Mouse (Mus musculus): ENCODE results near the gene Gm49394. TPM values are rescaled to one million over a fixed set of nuclear protein-coding genes. Genes with fewer than 3 reads are reported as not detected.

The Gm49394 gene
- polyA plus RNA-seq, 1 experiment from 2014 or later = not detected

- no peak for ATAC-seq
- Histone ChIP-seq H3K4me3 (ENCODE audit: low read depth, low read length) (no peak overlapping the region), H3K4me1 (ENCODE audit: control insufficient read depth, insufficient read depth, low read length) (0 out of 2 replicates have a peak, but pooled peaks cover 2% of the 10 kb centered on the region), H3K27me3 (ENCODE audit: control insufficient read depth, insufficient read depth, low read depth, low read length) (peaks cover 11% of the 10 kb centered on the region), H3K9ac (ENCODE audit: low read depth, low read length) (no peak overlapping the region), H3K4me2 (ENCODE audit: low read length) (no peak overlapping the region), H3K9me3 (replicated peaks; ENCODE audit: control insufficient read depth, low read length, poor library complexity, severe bottlenecking) (no peaks in the 10 kb centered on the region; the same call in 1 of the 2 replicates), H3K36me3 (ENCODE audit: control insufficient read depth, insufficient read depth, low read length) (no peaks in the 10 kb centered on the region), H3K27ac (ENCODE audit: low read length) (no peak overlapping the region)
- WGBS = 93% methylated on average over 1 of the region's 1 CpGs
These were observed 1.3 kb upstream of the Gm49394 start for GRCm38 (mm10) chr7:142671067-142671466.

- WGBS = 90% methylated on average over 1 of the region's 1 CpGs
- Histone ChIP-seq H3K4me1 (ENCODE audit: control insufficient read depth, insufficient read depth, low read length) (0 out of 2 replicates have a peak, but pooled peaks cover 2% of the 10 kb centered on the region), H3K27ac (ENCODE audit: low read length) (no peak overlapping the region), H3K9ac (ENCODE audit: low read depth, low read length) (no peak overlapping the region), H3K4me3 (ENCODE audit: low read depth, low read length) (no peak overlapping the region), H3K4me2 (ENCODE audit: low read length) (no peak overlapping the region), H3K9me3 (replicated peaks; ENCODE audit: control insufficient read depth, low read length, poor library complexity, severe bottlenecking) (no peaks in the 10 kb centered on the region; the same call in 1 of the 2 replicates), H3K27me3 (ENCODE audit: control insufficient read depth, insufficient read depth, low read depth, low read length) (peaks cover 31% of the 10 kb centered on the region), H3K36me3 (ENCODE audit: control insufficient read depth, insufficient read depth, low read length) (no peaks in the 10 kb centered on the region)
- no peak for ATAC-seq
These were observed 1.4 kb downstream of the Gm49394 start for GRCm38 (mm10) chr7:142668328-142668727.

- H3K27ac ChIP-seq (ENCODE audit: low read length) = no peak overlapping the region
- 92% methylated on average over 18 of the region's 18 CpGs for WGBS
- no peaks in the 10 kb centered on the region; the same call in 1 of the 2 replicates for H3K9me3 ChIP-seq (replicated peaks; ENCODE audit: control insufficient read depth, low read length, poor library complexity, severe bottlenecking)
- H3K4me3 ChIP-seq (ENCODE audit: low read depth, low read length) = no peak overlapping the region
- ATAC-seq = no peak
- H3K4me1 ChIP-seq (ENCODE audit: control insufficient read depth, insufficient read depth, low read length) = 0 out of 2 replicates have a peak, but pooled peaks cover 2% of the 10 kb centered on the region
- H3K27me3 ChIP-seq (ENCODE audit: control insufficient read depth, insufficient read depth, low read depth, low read length) = peaks cover 37% of the 10 kb centered on the region
- no peak overlapping the region for H3K4me2 ChIP-seq (ENCODE audit: low read length)
- H3K36me3 ChIP-seq (ENCODE audit: control insufficient read depth, insufficient read depth, low read length) = no peaks in the 10 kb centered on the region
- no peak overlapping the region for H3K9ac ChIP-seq (ENCODE audit: low read depth, low read length)
These were observed 2.2 kb downstream of the Gm49394 start for GRCm38 (mm10) chr7:142667521-142667920.

GRCm38 (mm10) chr7:142666659-142667058 lies 3.1 kb downstream of the Gm49394 start, which contains the start of gene Igf2:
Gene Igf2, minus strand, starts transcription at chr7:142666816.
- no peak for ATAC-seq
- Histone ChIP-seq H3K4me2 (ENCODE audit: low read length) (no peak within 1 kb of the TSS), H3K27ac (ENCODE audit: low read length) (no peak within 1 kb of the TSS), H3K4me3 (ENCODE audit: low read depth, low read length) (no peak within 1 kb of the TSS), H3K9ac (ENCODE audit: low read depth, low read length) (no peak within 1 kb of the TSS), H3K36me3 (ENCODE audit: control insufficient read depth, insufficient read depth, low read length) (no peaks in the 10 kb centered on the region), H3K4me1 (ENCODE audit: control insufficient read depth, insufficient read depth, low read length) (no peaks in the 10 kb centered on the region), H3K27me3 (ENCODE audit: control insufficient read depth, insufficient read depth, low read depth, low read length) (peaks cover 41% of the 10 kb centered on the region), H3K9me3 (replicated peaks; ENCODE audit: control insufficient read depth, low read length, poor library complexity, severe bottlenecking) (no peaks in the 10 kb centered on the region; the same call in 1 of the 2 replicates)
- WGBS = 62% methylated on average over 2 of the region's 2 CpGs

GRCm38 (mm10) chr7:142666109-142666508 lies 3.6 kb downstream of the Gm49394 start:
- Histone ChIP-seq H3K36me3 (ENCODE audit: control insufficient read depth, insufficient read depth, low read length) (no peaks in the 10 kb centered on the region), H3K9ac (ENCODE audit: low read depth, low read length) (no peak overlapping the region), H3K27ac (ENCODE audit: low read length) (no peak overlapping the region), H3K27me3 (ENCODE audit: control insufficient read depth, insufficient read depth, low read depth, low read length) (peaks cover 41% of the 10 kb centered on the region), H3K4me2 (ENCODE audit: low read length) (no peak overlapping the region), H3K4me1 (ENCODE audit: control insufficient read depth, insufficient read depth, low read length) (no peaks in the 10 kb centered on the region), H3K4me3 (ENCODE audit: low read depth, low read length) (no peak overlapping the region), H3K9me3 (replicated peaks; ENCODE audit: control insufficient read depth, low read length, poor library complexity, severe bottlenecking) (no peaks in the 10 kb centered on the region; the same call in 1 of the 2 replicates)
- WGBS = 74% methylated on average over 4 of the region's 4 CpGs
- no peak for ATAC-seq

- WGBS = 49% methylated on average over 5 of the region's 5 CpGs
- Histone ChIP-seq H3K9me3 (replicated peaks; ENCODE audit: control insufficient read depth, low read length, poor library complexity, severe bottlenecking) (no peaks in the 10 kb centered on the region; the same call in 1 of the 2 replicates), H3K27ac (ENCODE audit: low read length) (no peak overlapping the region), H3K36me3 (ENCODE audit: control insufficient read depth, insufficient read depth, low read length) (no peaks in the 10 kb centered on the region), H3K4me1 (ENCODE audit: control insufficient read depth, insufficient read depth, low read length) (peaks cover 4% of the 10 kb centered on the region; the same call in 1 of the 2 replicates), H3K27me3 (ENCODE audit: control insufficient read depth, insufficient read depth, low read depth, low read length) (peaks cover 46% of the 10 kb centered on the region), H3K4me3 (ENCODE audit: low read depth, low read length) (no peak overlapping the region), H3K9ac (ENCODE audit: low read depth, low read length) (no peak overlapping the region), H3K4me2 (ENCODE audit: low read length) (no peak overlapping the region)
- ATAC-seq = no peak
These were observed 4.4 kb downstream of the Gm49394 start for GRCm38 (mm10) chr7:142665364-142665763.

- Histone ChIP-seq H3K4me2 (ENCODE audit: low read length) (no peak overlapping the region), H3K9ac (ENCODE audit: low read depth, low read length) (no peak overlapping the region), H3K4me3 (ENCODE audit: low read depth, low read length) (no peak overlapping the region), H3K4me1 (ENCODE audit: control insufficient read depth, insufficient read depth, low read length) (peaks cover 5% of the 10 kb centered on the region), H3K27me3 (ENCODE audit: control insufficient read depth, insufficient read depth, low read depth, low read length) (peaks cover 54% of the 10 kb centered on the region), H3K27ac (ENCODE audit: low read length) (no peak overlapping the region), H3K9me3 (replicated peaks; ENCODE audit: control insufficient read depth, low read length, poor library complexity, severe bottlenecking) (no peaks in the 10 kb centered on the region; the same call in 1 of the 2 replicates), H3K36me3 (ENCODE audit: control insufficient read depth, insufficient read depth, low read length) (no peaks in the 10 kb centered on the region)
- ATAC-seq = no peak
- WGBS = 5% methylated on average over 9 of the region's 9 CpGs
These were observed 5.2 kb downstream of the Gm49394 start for GRCm38 (mm10) chr7:142664465-142665029.

- no peak for ATAC-seq
- Histone ChIP-seq H3K27me3 (ENCODE audit: control insufficient read depth, insufficient read depth, low read depth, low read length) (peaks cover 60% of the 10 kb centered on the region), H3K9ac (ENCODE audit: low read depth, low read length) (no peak overlapping the region), H3K27ac (ENCODE audit: low read length) (no peak overlapping the region), H3K4me1 (ENCODE audit: control insufficient read depth, insufficient read depth, low read length) (peaks cover 10% of the 10 kb centered on the region), H3K9me3 (replicated peaks; ENCODE audit: control insufficient read depth, low read length, poor library complexity, severe bottlenecking) (no peaks in the 10 kb centered on the region), H3K4me3 (ENCODE audit: low read depth, low read length) (peak overlapping the region; percentile 16), H3K36me3 (ENCODE audit: control insufficient read depth, insufficient read depth, low read length) (no peaks in the 10 kb centered on the region), H3K4me2 (ENCODE audit: low read length) (peak overlapping the region; percentile 34; the same call in 1 of the 2 replicates)
- WGBS = under 1% methylated on average over 51 of the region's 53 CpGs
These were observed 5.8 kb downstream of the Gm49394 start for GRCm38 (mm10) chr7:142663931-142664421.

- no peak for ATAC-seq
- no peaks in the 10 kb centered on the region for H3K36me3 ChIP-seq (ENCODE audit: control insufficient read depth, insufficient read depth, low read length)
- H3K9me3 ChIP-seq (replicated peaks; ENCODE audit: control insufficient read depth, low read length, poor library complexity, severe bottlenecking) = no peaks in the 10 kb centered on the region
- H3K27ac ChIP-seq (ENCODE audit: low read length) = no peak overlapping the region
- no peak overlapping the region for H3K4me2 ChIP-seq (ENCODE audit: low read length)
- H3K27me3 ChIP-seq (ENCODE audit: control insufficient read depth, insufficient read depth, low read depth, low read length) = peaks cover 65% of the 10 kb centered on the region
- no peak overlapping the region for H3K9ac ChIP-seq (ENCODE audit: low read depth, low read length)
- WGBS = 8% methylated on average over 5 of the region's 5 CpGs
- peaks cover 18% of the 10 kb centered on the region for H3K4me1 ChIP-seq (ENCODE audit: control insufficient read depth, insufficient read depth, low read length)
- H3K4me3 ChIP-seq (ENCODE audit: low read depth, low read length) = no peak overlapping the region
These were observed 6.6 kb downstream of the Gm49394 start for GRCm38 (mm10) chr7:142663151-142663550.

Measured in midbrain, embryonic 16.5 days (tissue).